Mouse (Mus musculus): ENCODE results near the gene Pkn1.

- TF ChIP-seq EP300 (IDR thresholded peaks at IDR 0.05; ENCODE audit: low read depth in 1 of 2, low read length in 2 of 2) (no peak), TAL1 (IDR thresholded peaks at IDR 0.05; ENCODE audit: low read length) (no peak)
Observed at GRCm38 (mm10) chr8:83619568-83620285, 79.3 kb downstream of the Pkn1 start.
